Mouse (Mus musculus) T-cell, adult 2 months (primary cell): ENCODE results near the gene Gm20903.
"Not testable (repeated sequence)": the region's sequence is repeated elsewhere in the genome, so short reads cannot be mapped to it uniquely, and the experiment has no call there.

Experiments
- DNase-seq: peaks from one replicate; pipeline ENCODE4 v3.0.0; 2022; ENCODE audit warnings: low spot score

Gm20903 gene

DNA sequence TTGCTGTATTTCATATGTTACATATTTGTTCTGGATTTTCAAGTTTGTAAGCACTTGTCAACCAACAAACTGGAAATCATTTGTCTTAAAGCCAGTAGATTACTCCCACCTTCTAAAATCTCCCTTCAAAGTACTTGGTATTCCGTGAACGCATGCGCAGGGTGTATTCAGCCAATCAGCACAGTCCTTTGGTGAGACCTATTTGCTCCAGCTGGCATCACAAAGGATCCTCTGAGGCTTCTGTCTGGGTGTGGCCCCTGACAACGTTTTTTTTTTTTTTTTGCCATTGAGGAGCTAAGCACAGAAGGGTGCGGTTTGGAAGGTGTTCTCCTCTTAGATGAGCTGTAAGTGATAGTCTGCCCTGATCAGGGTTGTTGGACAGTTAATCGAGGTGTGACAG, at the start of gene Gm20903:
TSS of gene Gm20903 (plus strand) at position 301 of the 400 bp plus-strand sequence.
- not testable (repeated sequence) for DNase-seq
